Mouse (Mus musculus) G1E (cell line): Measurements from ENCODE around the gene Gm10972.

Experiments
- CTCF ChIP-seq: IDR thresholded peaks from 2 replicates; pipeline ENCODE4 v1.5.1; 2012; ENCODE audit warnings: low read depth, low read length, inconsistent platforms, mixed read lengths
- GATA1 ChIP-seq: IDR thresholded peaks from 2 replicates; pipeline ENCODE4 v1.6.1; 2012; ENCODE audit warnings: borderline replicate concordance, low read length, inconsistent platforms, mixed read lengths
- POLR2AphosphoS5 ChIP-seq: IDR thresholded peaks from 2 replicates; pipeline ENCODE4 v1.6.1; 2012; ENCODE audit warnings: low read depth, low read length, inconsistent platforms; ENCODE audit not compliant: insufficient replicate concordance
- TAL1 ChIP-seq: conservative IDR thresholded peaks from 2 replicates; pipeline ENCODE4 v1.6.1; 2012; ENCODE audit warnings: low read depth, low read length, inconsistent platforms, mixed read lengths

- no peak for TF ChIP-seq TAL1
- no peak for TF ChIP-seq CTCF
- TF ChIP-seq GATA1: no peak
- no peak for TF ChIP-seq POLR2AphosphoS5
Measured at GRCm38 (mm10) chr3:94610581-94610980, 32.3 kb upstream of the Gm10972 start.
